Mouse (Mus musculus): ENCODE data around the gene Gm43552.

The Gm43552 gene

DNA sequence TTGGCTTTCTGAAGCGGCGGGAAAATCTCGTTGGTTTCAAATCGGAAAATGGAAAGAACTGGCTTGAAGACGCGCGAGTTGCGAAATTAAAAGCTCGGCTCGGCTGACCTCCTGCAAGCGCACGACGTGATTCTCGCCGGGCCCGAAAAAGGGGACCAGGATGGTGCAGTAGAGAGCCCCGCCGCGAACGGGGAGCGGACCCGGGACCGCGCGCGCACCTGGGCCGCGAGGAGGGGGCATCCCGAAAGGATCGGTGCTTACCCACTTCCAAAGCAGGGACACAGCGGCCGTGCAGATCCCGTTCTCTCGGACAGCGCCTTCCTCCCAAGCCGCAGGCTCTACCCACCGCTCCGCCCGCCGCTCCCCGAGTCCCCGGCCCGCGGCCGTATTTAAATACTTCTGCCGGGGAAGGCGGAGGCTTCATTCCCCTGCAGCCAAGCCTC, 57.2 kb downstream of the Gm43552 start:
- DNase-seq: no peak

DNA sequence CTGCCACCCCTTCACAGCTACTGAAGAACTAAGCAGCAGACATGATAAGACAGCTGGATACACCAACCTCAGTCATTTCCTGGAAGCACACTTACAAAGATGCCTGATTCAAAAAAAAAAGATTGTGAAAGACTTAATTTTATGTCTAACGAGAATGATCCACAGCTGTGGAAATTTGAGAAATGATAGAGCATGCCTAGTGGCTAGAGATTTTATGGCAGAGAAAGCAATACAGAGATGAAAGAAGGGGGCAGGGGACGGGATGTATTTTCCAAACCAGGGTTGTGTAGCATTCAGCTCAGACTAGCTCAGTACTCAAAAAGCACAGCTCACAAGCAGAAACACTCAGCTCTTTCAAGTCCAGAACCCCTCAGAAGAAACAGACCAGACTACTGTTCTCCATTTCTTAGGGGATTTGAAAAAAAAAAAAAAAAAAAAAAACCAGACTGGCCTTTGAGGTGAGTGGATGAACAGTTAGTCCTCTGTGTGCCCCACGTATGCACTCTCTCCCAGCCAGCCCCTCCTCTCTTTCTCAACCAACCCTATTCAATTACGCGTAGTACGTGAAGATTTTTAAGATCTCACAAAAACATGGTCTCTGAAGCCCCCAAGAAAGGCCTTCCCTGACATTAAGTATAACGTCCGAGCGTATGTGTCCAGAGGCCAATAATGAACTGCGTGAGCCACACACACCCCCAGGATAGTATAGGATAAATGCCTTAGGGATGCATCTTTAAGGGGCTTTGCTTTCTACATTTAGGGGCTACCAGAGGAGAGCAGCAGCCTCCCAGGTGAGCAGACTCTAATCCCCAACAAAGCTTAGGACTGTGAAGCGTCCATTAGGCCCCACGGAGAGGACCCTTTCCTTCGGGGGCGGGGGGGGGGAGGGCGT, 57.9 kb downstream of the Gm43552 start:
- DNase-seq: peak; percentile 24

DNA sequence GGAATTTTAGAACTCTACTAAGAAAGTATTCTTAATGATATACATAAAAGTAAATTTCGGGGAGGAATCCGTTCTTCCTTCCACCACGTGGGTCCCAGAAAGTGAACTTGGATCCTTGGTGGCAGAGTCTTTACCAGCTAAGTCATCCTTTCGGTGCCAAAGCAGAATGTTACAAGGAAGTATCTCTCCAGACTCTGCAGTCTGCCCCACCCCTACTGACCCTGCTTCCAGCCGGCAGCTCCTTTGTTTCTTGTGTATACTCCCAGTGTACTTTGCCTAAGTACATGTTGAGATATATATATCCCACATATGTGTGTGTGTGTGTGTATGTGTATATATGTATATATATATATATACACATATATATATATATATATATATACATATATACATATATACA, 63.2 kb downstream of the Gm43552 start:
- no peak for DNase-seq

DNA sequence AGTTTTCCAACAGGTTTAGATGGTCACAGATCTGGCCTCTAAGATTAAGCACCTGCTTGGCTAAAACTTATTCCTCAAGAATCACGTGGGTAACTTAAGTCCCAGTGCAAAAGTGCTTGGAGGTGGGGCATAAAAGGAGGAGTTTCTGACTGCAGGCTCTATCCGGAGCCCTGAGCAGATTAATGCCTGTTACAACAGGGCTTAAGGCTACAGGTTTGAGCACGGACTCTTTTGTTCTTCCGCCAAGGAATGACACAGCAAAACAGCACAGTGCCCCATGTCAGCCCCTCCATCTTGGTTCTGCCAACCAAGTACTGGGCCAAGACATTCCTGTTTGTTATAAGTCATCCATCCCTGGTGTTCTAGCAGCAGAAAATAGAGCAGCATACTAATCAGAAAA, 64.3 kb downstream of the Gm43552 start:
- DNase-seq: peak; percentile 37

DNA sequence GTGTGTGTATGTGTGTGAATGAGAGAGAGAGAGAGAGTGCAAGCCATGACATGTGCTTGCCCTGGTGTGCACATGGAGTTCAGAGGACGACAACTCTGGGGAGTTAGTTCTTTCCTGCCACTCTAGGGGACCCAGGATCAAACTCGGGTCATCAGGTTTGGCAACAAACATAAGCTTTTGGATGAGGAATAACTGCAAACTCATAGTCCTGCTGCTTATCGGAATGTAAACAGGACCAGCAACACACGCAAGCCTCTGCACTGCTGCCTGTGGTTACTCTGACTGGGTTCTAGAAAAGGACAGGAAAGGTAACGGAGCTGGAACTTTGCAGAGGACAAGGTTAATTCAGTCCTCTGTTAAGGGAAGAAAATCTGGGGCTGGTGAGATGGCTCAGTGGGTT, 67.4 kb downstream of the Gm43552 start:
- no peak for DNase-seq

DNA sequence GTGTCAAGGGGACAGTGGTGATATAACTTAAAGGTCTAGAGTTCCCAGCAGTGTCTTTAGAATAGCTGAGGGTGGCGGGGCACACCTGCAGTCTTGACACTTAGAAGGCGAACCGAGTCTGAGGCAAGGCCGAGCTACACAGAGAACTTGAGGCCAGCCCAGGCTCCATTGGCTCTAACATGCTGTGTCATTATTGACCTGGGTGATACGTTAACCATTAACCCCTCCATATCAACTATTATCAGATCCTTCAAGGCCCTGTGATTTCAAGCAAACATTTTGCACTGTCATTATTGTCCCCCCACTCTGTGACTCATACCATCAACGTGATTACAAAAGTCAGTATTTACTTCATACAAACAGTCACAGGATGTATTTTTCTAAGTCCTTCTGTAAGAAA, 68.4 kb downstream of the Gm43552 start:
- DNase-seq: no peak

DNA sequence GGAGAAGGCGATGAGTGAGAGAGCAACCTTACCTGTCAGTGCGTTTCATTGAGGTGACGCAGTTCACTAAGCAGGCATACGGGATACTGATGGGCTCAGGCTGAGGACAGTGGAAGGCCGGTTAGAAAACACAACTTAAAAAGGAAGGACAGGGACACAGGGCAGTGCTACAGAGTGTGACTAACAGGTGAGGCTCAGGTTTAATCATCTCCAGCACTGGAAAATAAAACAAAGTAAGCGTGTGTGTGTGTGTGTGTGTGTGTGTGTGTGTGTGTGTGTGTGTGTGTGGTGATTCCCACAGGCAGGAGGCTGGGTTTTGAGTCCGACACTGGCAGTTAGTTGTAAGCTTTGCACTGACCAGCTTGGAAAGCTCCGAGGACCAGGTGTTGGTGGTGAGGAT, 69.8 kb downstream of the Gm43552 start:
- DNase-seq: no peak

DNA sequence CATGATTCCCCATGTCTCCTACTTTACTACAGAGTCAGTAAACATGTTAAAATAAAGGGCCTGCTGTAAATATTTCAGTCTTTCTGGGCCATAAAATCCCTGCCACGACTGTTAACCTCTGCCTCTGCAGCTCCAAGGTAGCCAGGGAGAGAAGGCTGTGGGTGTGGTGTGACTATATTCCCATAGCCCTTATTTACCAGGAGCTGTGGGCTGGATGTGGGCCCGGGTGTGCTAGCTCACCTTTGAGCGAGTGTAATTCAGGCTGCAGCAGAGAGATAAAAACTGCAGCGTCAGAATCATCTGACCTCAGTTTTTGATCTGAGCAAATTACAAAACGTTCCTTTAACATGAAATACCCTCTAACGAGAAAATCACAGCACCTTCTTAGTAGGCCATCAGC, 71.8 kb downstream of the Gm43552 start:
- no peak for DNase-seq

DNA sequence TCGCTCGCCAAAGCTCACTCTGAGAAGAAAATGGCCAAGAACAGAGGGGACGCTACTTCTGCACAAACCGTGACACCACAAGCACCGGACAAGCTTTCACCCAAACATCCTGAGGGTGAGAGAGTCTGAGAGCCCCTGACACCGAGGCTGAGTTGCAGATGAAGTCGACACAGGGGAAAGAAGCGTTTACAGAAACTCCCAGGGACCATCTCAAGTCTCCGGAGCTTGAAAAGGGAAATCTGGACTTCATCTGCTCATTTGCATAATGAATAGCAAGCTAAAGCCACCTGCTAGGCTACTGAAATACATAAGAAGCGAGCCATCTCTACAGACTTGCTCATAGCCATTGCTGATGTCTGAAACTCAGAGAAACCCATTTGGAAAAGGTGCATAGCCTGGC, 73.5 kb downstream of the Gm43552 start:
- DNase-seq: no peak

DNA sequence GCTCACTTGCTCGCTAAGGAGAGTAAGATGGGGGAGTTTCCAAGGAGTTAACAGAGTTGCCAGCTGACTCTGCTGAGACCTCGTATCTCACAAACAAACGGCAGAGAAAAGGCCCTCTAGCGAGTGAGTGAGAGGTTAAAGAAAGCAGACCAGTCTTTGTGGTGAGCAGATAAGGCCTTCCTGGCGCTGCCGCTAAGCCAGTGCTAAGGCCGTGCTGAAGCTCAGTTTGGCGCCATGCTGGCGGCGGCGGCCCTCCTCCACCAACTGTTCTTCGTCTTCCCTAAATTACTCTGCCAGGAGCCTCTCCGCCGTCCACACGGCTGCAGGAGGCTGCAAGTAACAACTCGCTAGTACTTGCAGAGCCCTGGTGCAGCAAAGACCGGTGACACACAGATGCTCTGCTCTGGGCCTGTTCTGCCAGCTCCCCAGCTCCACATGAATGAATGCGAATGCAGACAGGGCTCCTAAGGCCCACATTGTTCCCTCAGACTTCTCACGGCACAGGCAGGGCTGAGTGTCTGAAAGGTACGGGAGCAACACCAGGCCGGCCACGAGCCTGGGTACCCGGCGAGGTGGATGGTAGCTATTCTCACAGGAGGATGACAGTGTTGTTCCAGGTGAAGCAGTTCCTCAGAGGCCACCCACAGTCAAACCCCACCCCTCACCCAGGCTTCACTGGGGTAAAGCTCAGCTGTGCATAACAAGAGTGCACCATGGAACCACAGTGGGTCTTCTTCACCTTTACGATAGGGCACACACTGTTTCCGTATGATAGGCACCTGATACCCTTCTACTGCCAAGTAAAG, 76.8 kb downstream of the Gm43552 start:
- no peak for DNase-seq

DNA sequence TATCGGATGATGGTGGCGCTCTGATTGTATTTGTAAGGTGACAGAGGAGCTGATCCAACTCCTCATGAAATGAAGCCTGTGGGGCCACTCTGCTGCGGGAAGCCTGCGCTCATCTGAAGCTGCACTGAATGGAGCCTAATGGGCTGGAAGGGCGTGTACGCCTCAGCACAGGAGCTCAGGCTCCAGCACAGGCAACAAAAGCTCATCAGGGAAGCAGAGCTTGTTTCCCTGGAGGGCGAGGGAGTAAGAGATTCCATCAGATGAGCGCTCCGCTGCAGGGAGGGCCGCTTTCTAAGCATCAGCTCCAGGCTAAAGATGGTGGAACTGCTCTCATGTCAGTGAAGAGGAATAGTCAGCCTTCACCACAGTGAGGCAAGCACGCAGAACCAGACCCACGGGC, 84.6 kb downstream of the Gm43552 start:
- DNase-seq: no peak

DNA sequence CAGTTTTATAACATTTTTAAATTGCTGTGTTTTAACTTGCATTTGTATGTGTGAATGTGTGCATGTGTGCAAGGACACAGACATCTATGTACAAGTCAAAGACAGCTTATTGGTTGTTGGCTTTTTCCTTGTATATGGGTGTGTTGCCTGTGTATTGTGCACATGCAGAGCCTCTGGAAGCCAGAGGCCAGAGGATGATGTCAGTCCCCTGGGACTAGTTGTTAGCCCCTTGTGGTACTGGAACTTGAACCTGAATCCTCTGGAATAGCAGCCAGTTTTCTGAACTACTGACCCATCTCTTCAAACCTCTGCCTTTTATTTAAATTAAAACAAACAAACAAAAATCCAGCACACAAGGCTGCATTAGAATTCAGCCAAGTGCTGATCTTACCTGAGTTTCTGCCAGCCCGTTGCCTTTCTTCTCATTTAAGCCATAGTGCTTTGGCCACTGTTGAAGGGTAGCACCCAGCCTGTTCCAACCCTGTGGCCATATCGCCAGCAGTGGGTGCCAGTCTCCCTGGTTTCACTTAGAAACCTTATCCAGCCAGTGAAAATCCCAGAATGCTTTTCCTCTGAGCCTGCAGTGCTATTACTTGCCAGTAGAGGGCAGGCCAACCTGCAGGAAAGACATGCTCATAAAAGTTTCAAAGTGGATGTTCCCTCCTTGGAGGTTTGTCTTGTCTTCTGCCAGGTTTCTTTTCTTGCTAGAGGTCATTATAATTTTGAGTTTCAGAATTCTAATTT, 91.2 kb downstream of the Gm43552 start:
- peak; percentile 91 for DNase-seq

DNA sequence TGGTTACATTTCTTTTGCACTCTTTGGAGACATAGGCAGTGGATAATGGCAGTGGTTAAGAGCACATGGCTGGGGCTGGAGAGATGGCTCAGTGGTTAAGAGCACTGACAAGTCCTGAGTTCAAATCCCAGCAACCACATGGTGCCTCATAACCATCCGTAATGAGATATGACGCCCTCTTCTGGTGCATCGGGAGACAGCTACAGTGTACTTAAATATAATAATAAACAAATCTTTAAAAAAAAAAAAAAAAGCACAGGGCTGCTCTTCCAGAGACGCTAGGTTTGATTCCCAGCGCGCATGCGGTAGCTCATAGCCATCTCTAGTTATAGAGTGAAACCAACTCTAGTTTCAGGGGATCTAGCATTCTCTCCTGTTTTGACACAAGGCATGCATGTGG, 98.2 kb downstream of the Gm43552 start:
- DNase-seq: no peak

DNA sequence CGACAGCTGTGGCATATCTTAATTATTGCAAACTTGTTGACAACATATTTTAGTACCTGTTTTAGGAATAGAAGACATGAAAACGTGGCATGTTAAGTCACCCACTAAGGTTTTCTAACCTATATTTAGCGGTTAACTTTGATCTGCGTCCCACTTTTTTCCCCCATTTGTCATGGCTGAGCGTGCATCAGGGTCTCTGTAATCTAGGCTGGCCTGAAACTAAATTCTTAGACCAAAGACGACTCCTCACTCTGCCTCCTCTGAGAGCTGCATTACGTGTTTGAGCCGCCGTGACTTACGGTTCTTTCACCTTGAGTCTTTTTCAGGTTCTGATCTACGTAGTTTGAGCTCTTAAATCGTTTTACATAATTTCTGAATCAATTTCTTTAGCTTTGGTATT, 100.9 kb downstream of the Gm43552 start:
- DNase-seq: peak; percentile 10

DNA sequence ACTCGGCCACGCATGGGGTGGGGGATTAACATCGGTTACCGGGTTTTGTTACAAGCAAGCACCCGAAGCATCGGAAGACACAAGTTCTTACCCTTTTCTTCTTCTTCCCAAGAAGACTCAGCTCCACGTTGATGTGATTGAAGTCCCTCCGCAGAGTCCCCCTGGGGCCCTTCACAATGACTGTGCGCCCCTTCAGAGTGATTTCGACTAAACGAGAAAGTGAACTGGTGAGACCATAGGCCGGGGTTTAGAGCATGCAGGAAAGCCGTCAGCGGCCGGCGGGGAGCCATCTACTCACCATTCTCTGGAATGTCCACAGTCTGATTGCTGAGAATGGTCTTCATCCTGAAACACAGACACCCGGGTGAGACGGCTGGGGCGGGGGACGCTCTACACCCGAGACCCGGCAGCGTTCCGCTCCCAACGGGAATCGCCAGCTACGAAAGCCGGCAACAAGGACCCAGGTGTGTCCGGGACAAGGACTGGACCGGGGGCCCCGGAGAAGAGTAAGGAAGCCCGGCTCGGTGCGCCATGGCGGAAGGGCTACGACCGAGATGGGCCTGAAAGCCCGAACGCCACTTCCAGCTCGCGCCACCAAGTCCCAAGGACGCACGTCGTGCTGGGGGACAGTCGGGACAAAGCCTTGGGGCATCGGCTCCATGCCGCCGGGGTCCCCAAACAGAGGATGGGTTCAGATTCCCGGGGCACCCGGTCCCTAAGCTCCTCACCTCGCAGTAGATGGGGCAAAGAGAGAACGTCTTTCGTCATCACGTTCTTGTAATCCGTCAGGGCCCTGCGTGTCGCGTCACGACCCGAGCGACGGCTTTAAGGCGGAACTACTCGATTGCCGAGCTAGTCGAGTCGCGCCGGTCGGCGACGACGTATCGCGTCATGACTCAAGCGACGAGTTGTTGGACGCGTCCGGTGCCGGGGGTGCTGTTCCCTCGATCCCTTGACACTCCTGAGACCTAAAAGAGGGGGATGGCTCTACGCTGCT, 101.7 kb downstream of the Gm43552 start, which contains the start of the genes Rpl9 and Lias:
TSS of gene Rpl9 (minus strand) at position 797 of the 997 bp plus-strand sequence.
TSS of gene Lias (plus strand) at position 850 of the 997 bp plus-strand sequence.
- peak; percentile 99 for DNase-seq

DNA sequence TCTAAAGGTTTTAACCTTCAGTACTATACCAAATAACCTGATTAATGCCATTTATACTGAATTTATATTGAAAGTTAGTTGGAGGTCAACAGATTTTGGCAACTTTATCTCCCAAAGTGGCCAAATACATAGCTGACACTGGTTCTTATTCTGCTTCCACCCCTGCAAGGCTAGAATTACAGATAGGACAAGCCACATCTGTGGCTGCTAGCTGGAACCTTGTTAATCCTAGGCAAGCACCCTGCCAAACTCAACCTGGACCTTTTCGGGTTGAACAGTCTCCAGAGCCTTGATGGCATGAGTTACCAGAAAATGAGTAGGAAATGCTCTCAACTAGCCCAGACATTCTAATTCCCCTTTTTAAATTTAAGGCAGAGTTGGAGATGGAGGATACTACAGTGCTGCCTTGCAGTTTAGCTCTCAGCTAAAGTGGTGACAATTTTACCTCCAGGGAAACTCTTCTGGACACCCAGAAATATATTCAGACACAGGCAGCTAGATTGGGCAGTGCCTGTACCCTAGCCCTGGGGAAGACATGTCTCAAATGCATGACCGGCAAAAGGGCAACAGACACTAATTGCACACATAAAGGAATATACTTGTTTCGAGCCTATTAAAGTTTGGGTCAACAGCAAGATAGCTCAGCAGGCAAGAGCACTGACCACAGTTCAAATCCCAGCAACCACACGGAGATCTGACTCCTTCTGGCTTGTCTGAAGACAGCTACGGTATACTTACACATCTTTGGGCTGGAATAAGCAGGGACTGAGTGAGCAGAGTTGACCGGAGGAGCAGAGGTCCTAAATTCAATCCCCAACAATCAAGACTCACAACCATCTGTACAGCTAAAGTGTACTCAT, 105.4 kb downstream of the Gm43552 start:
- no peak for DNase-seq

DNA sequence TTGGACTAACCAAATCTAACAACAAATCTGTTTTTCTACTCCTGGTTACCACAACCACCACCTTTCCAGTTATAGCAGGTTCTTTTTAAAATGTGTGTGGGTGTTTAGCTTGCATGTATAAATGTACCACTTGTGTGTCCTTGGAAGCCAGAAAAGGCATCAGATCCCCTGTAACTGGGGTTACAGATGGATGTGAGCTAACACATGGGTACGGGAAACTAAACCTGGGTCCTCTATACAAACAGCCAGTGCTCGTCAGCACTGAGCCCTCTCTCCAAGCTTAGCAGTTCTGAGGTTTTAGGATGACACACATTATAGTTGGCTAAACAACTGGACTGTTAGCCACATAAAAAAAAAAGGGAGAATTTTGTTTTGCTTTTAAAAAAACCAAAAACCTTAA, 106.9 kb downstream of the Gm43552 start:
- no peak for DNase-seq

Data from lung, postnatal 10 days (tissue).